Mouse (Mus musculus): ENCODE measurements around the gene Mri1. TPM values are rescaled to one million over a fixed set of nuclear protein-coding genes. Genes with fewer than 3 reads are reported as not detected.

The Mri1 gene
- polyA plus RNA-seq, 1 experiment from 2014 or later, result 50.3 TPM

GRCm38 (mm10) chr8:84249257-84250170, 7.6 kb downstream of the Mri1 start, which contains the start of gene D8Ertd738e:
D8Ertd738e (minus strand) TSS chr8:84249719.
- WGBS, result 3% methylated on average over 51 of the region's 52 CpGs

GRCm38 (mm10) chr8:84241821-84242220, 15.3 kb downstream of the Mri1 start:
- DNase-seq (ENCODE audit: low spot score) (no peak), ATAC-seq (ENCODE audit: low read depth) (no peak)
- H3K27ac ChIP-seq (replicated peaks; ENCODE audit: low read depth, low read length), result no peak overlapping the region
- H3K9me3 ChIP-seq (ENCODE audit: control insufficient read depth, low read length), result no peaks in the 10 kb centered on the region
- no peak overlapping the region for H3K9ac ChIP-seq (ENCODE audit: low read depth, low read length)
- no peak overlapping the region for H3K4me3 ChIP-seq (ENCODE audit: low read depth, low read length)
- peaks cover 28% of the 10 kb centered on the region for H3K36me3 ChIP-seq (ENCODE audit: control insufficient read depth, insufficient read depth, low read length)
- no peaks in the 10 kb centered on the region for H3K4me1 ChIP-seq (ENCODE audit: control insufficient read depth, insufficient read depth, low read length)
- no peak overlapping the region for H3K4me2 ChIP-seq (ENCODE audit: low read depth, low read length)
- no peaks in the 10 kb centered on the region for H3K27me3 ChIP-seq (replicated peaks; ENCODE audit: control insufficient read depth, insufficient read depth, low read length)
- 54% methylated on average over 2 of the region's 2 CpGs for WGBS

More at GRCm38 (mm10) chr8:84249257-84250170, 7.6 kb downstream of the Mri1 start, which contains the start of gene D8Ertd738e:
- H3K4me3 ChIP-seq (ENCODE audit: low read depth, low read length), result peak within 1 kb of the TSS; percentile 74
- ATAC-seq (ENCODE audit: low read depth), result peak; percentile 96
- H3K4me2 ChIP-seq (ENCODE audit: low read depth, low read length), result peak within 1 kb of the TSS; percentile 76
- no peaks in the 10 kb centered on the region for H3K27me3 ChIP-seq (replicated peaks; ENCODE audit: control insufficient read depth, insufficient read depth, low read length)
- H3K4me1 ChIP-seq (ENCODE audit: control insufficient read depth, insufficient read depth, low read length), result no peaks in the 10 kb centered on the region
- no peaks in the 10 kb centered on the region for H3K9me3 ChIP-seq (ENCODE audit: control insufficient read depth, low read length)
- peak within 1 kb of the TSS; percentile 79 for H3K27ac ChIP-seq (replicated peaks; ENCODE audit: low read depth, low read length)
- peak within 1 kb of the TSS; percentile 84 for H3K9ac ChIP-seq (ENCODE audit: low read depth, low read length)
- H3K36me3 ChIP-seq (ENCODE audit: control insufficient read depth, insufficient read depth, low read length), result peaks cover 66% of the 10 kb centered on the region
- peak; percentile 97 for DNase-seq (ENCODE audit: low spot score)

DNA sequence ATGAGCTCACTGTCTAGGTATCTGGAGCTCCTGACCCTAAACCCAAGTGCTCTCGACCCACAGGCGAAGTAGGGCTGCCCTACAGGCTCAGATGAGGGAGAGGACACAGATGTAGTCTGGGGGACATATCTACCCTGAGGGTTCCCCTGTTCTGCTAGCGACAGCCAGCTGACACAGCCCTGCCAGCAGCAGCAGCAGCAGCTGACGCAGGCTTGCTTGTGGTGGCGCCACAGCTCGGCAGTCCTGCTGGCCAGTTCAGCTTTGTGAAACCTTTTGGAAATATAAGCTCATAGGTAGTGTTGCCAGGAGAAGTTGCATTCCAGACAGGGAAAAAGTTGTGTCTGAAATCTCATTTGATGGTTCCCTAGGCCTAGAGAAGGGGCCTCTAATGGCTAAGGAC, 16.0 kb downstream of the Mri1 start:
- Histone ChIP-seq H3K27ac (replicated peaks; ENCODE audit: low read depth, low read length) (no peak overlapping the region), H3K4me3 (ENCODE audit: low read depth, low read length) (no peak overlapping the region), H3K36me3 (ENCODE audit: control insufficient read depth, insufficient read depth, low read length) (peaks cover 21% of the 10 kb centered on the region), H3K9me3 (ENCODE audit: control insufficient read depth, low read length) (no peaks in the 10 kb centered on the region), H3K4me2 (ENCODE audit: low read depth, low read length) (no peak overlapping the region), H3K4me1 (ENCODE audit: control insufficient read depth, insufficient read depth, low read length) (no peaks in the 10 kb centered on the region), H3K9ac (ENCODE audit: low read depth, low read length) (no peak overlapping the region), H3K27me3 (replicated peaks; ENCODE audit: control insufficient read depth, insufficient read depth, low read length) (no peaks in the 10 kb centered on the region)
- 61% methylated on average over 6 of the region's 6 CpGs for WGBS
- ATAC-seq (ENCODE audit: low read depth), result no peak
- no peak for DNase-seq (ENCODE audit: low spot score)

DNA sequence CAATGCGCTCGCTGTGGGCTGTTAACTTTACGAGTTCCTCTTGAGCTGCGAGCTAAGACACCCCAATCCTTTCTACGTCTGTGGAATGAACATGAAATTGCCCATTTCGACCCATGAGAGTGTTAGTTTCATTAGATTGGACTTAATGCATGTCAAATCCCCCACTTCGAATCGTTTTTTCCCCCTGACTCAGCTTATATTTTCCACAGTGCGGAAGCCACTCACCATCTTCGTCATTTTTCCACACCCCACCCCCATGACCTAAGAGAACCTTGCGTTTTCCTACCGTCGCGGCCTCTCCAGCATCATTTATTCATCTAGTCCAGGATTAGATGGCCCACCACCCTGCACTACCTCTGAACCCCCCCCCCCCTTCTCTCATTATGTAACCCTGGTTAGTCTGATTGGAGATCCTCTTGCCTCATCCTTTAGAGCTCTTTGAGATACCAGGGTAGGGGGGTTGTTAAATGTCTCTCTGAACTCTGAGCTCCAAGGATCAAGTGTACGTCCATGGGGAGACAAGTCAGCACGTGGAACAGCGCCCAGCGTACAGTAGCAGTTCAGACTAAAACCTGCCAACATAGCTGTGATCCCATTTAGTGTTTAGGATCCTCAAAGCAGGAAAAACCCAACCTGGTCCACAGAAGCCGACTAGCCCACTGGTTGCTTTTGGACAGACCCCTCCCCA, 19.4 kb downstream of the Mri1 start:
- Histone ChIP-seq H3K27me3 (replicated peaks; ENCODE audit: control insufficient read depth, insufficient read depth, low read length) (no peaks in the 10 kb centered on the region), H3K36me3 (ENCODE audit: control insufficient read depth, insufficient read depth, low read length) (peaks cover 24% of the 10 kb centered on the region; the same call in 1 of the 2 replicates), H3K9ac (ENCODE audit: low read depth, low read length) (peak overlapping the region; percentile 69), H3K4me3 (ENCODE audit: low read depth, low read length) (peak overlapping the region; percentile 93), H3K27ac (replicated peaks; ENCODE audit: low read depth, low read length) (peak overlapping the region; percentile 81), H3K4me1 (ENCODE audit: control insufficient read depth, insufficient read depth, low read length) (peaks cover 10% of the 10 kb centered on the region), H3K9me3 (ENCODE audit: control insufficient read depth, low read length) (no peaks in the 10 kb centered on the region), H3K4me2 (ENCODE audit: low read depth, low read length) (peak overlapping the region; percentile 66)
- ATAC-seq (ENCODE audit: low read depth) (no peak), DNase-seq (ENCODE audit: low spot score) (no peak)
- 18% methylated on average over 19 of the region's 19 CpGs for WGBS

GRCm38 (mm10) chr8:84236998-84237473, 20.1 kb downstream of the Mri1 start, which contains the start of gene Zswim4:
Zswim4 (minus strand) TSS chr8:84237055.
- Histone ChIP-seq H3K27me3 (replicated peaks; ENCODE audit: control insufficient read depth, insufficient read depth, low read length) (no peaks in the 10 kb centered on the region), H3K36me3 (ENCODE audit: control insufficient read depth, insufficient read depth, low read length) (peaks cover 30% of the 10 kb centered on the region), H3K4me1 (ENCODE audit: control insufficient read depth, insufficient read depth, low read length) (peaks cover 10% of the 10 kb centered on the region), H3K4me3 (ENCODE audit: low read depth, low read length) (peak within 1 kb of the TSS; percentile 93), H3K4me2 (ENCODE audit: low read depth, low read length) (peak within 1 kb of the TSS; percentile 66), H3K9ac (ENCODE audit: low read depth, low read length) (peak within 1 kb of the TSS; percentile 97), H3K27ac (replicated peaks; ENCODE audit: low read depth, low read length) (peak within 1 kb of the TSS; percentile 81), H3K9me3 (ENCODE audit: control insufficient read depth, low read length) (no peaks in the 10 kb centered on the region)
- under 1% methylated on average over 27 of the region's 35 CpGs for WGBS
- DNase-seq (ENCODE audit: low spot score) (peak; percentile 100), ATAC-seq (ENCODE audit: low read depth) (peak; percentile 99)

GRCm38 (mm10) chr8:84236410-84236997, 20.6 kb downstream of the Mri1 start:
- ATAC-seq (ENCODE audit: low read depth) (peak; percentile 2), DNase-seq (ENCODE audit: low spot score) (no peak)
- Histone ChIP-seq H3K9me3 (ENCODE audit: control insufficient read depth, low read length) (no peaks in the 10 kb centered on the region), H3K4me3 (ENCODE audit: low read depth, low read length) (peak overlapping the region; percentile 93), H3K4me1 (ENCODE audit: control insufficient read depth, insufficient read depth, low read length) (peaks cover 10% of the 10 kb centered on the region), H3K27me3 (replicated peaks; ENCODE audit: control insufficient read depth, insufficient read depth, low read length) (no peaks in the 10 kb centered on the region), H3K9ac (ENCODE audit: low read depth, low read length) (peak overlapping the region; percentile 97), H3K36me3 (ENCODE audit: control insufficient read depth, insufficient read depth, low read length) (peaks cover 35% of the 10 kb centered on the region), H3K4me2 (ENCODE audit: low read depth, low read length) (peak overlapping the region; percentile 62), H3K27ac (replicated peaks; ENCODE audit: low read depth, low read length) (peak overlapping the region; percentile 70)
- 0% methylated on average over 4 of the region's 30 CpGs for WGBS

DNA sequence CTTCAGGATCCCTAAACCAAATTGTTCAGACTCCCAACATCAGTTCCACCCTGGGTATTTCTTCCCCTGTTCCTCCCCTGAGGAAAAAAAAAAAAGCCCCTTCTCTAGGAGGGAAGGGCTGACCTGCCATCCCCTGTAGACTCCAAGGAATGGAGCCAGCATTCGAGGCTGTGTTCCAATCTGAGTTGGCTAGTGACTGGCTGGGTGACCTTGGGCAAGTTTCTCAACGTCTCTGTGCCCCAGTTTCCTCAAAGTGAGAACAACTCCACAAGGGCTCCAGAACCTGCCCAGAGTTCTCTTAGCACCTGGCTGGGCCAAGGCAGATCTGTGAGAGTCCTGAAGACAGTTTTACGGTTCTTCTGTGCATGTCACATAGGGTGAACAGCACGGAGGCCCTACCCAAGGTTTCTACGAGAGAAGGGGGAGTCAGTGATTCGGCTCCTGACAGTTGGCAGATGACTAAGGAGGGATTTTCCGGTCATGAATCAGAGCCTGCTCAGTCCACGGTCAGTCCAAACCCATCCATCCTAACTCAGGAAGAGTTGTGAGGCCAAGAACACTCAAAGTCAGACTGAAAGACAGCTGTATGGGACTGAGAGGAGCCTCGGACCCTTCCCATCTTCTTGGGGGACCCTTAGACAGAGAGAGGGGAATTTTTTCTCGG, 21.2 kb downstream of the Mri1 start:
- H3K36me3 ChIP-seq (ENCODE audit: control insufficient read depth, insufficient read depth, low read length), result peaks cover 41% of the 10 kb centered on the region
- peak overlapping the region; percentile 62 for H3K4me2 ChIP-seq (ENCODE audit: low read depth, low read length)
- ATAC-seq (ENCODE audit: low read depth), result no peak
- H3K27ac ChIP-seq (replicated peaks; ENCODE audit: low read depth, low read length), result no peak overlapping the region
- no peaks in the 10 kb centered on the region for H3K27me3 ChIP-seq (replicated peaks; ENCODE audit: control insufficient read depth, insufficient read depth, low read length)
- DNase-seq (ENCODE audit: low spot score), result no peak
- H3K4me3 ChIP-seq (ENCODE audit: low read depth, low read length), result peak overlapping the region; percentile 93
- 24% methylated on average over 10 of the region's 10 CpGs for WGBS
- no peaks in the 10 kb centered on the region for H3K9me3 ChIP-seq (ENCODE audit: control insufficient read depth, low read length)
- peaks cover 10% of the 10 kb centered on the region for H3K4me1 ChIP-seq (ENCODE audit: control insufficient read depth, insufficient read depth, low read length)
- H3K9ac ChIP-seq (ENCODE audit: low read depth, low read length), result peak overlapping the region; percentile 97

DNA sequence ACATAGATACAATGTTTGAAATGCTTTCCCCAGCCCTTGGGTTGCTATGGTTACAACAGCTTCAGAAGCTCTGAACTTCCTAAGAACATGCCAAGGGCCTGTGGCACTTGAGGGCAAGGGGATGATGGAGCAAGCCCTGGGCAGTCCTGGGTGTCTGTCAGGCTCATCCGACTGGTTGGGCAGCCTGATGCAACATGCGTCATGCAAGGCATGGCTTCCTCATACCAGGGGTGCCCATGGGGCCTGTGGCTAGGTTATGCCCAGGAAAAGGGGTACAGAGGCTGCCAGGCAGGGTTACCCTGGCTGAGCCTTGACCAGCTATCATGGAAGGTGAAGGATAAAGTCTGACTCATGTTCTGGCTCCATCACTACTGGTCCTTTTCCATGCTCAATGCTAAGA, 24.1 kb downstream of the Mri1 start:
- H3K27me3 ChIP-seq (replicated peaks; ENCODE audit: control insufficient read depth, insufficient read depth, low read length), result no peaks in the 10 kb centered on the region
- H3K4me2 ChIP-seq (ENCODE audit: low read depth, low read length), result no peak overlapping the region
- 88% methylated on average over 2 of the region's 2 CpGs for WGBS
- no peaks in the 10 kb centered on the region for H3K9me3 ChIP-seq (ENCODE audit: control insufficient read depth, low read length)
- no peak for ATAC-seq (ENCODE audit: low read depth)
- H3K4me1 ChIP-seq (ENCODE audit: control insufficient read depth, insufficient read depth, low read length), result peaks cover 10% of the 10 kb centered on the region
- no peak for DNase-seq (ENCODE audit: low spot score)
- no peak overlapping the region for H3K9ac ChIP-seq (ENCODE audit: low read depth, low read length)
- peaks cover 69% of the 10 kb centered on the region for H3K36me3 ChIP-seq (ENCODE audit: control insufficient read depth, insufficient read depth, low read length)
- H3K4me3 ChIP-seq (ENCODE audit: low read depth, low read length), result no peak overlapping the region
- no peak overlapping the region for H3K27ac ChIP-seq (replicated peaks; ENCODE audit: low read depth, low read length)
